Mouse (Mus musculus) G1E (cell line): ENCODE results near the gene Ctbs.

Experiments
- CTCF ChIP-seq: IDR thresholded peaks from 2 replicates; pipeline ENCODE4 v1.5.1; 2012; ENCODE audit warnings: low read depth, low read length, inconsistent platforms, mixed read lengths
- GATA1 ChIP-seq: IDR thresholded peaks from 2 replicates; pipeline ENCODE4 v1.6.1; 2012; ENCODE audit warnings: borderline replicate concordance, low read length, inconsistent platforms, mixed read lengths

GRCm38 (mm10) chr3:146424306-146424900 lies 25.2 kb upstream of the Ctbs start:
- TF ChIP-seq CTCF (no peak), GATA1 (no peak)
